Mouse (Mus musculus): ENCODE measurements around the gene Capza1. TPM values are rescaled to one million over a fixed set of nuclear protein-coding genes. Genes with fewer than 3 reads are reported as not detected.
"Not testable (repeated sequence)": the region's sequence is repeated elsewhere in the genome, so short reads cannot be mapped to it uniquely, and the experiment has no call there.

The Capza1 gene
- 261 and 269 TPM in 2 replicates for polyA plus RNA-seq (2014; fragmentation: Nextera tagmentation; extraction: Ambion mirVana)

DNA sequence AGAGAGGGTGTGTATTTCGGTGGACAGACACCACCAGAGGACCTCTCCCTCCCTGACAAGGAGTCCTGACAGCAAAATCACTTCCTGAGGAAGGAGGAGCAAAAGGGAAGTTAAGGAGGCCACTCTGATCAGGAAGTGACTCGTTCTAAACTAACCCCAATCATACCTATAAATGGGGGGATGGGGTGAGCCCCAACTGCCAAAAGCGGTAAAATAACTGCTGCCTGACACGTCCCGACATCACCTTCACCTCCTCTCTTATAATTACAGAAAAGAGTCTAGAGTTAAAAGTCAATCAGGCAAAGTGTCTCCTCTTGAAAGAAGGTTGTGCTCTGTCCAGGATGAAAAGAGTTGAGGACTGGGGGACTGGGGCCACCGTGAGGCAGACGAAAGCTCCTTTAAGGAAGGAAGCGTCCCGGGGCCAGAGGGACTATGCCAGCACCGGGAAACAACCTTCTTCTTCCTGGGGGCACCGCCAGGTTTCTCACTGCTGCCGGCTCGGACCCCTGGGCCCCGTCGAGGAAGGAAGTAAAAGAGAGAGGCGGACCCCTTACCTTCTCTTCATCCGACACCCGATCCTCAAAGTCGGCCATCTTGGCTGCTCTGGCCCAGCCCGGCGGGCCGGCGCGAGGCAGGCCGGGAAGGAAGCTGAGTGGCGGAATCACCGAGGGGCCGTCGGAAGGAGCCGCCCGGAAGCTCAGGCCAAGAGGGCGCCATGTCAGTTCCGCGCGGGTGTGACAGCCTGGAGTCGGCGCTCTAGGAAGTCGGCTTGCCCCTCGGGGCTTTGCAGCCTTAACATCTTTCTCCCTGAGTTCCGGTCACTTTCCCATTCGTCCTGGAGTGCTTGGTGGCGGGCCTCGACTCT lies at the start of gene Capza1, which contains the start of gene St7l:
Gene Capza1, minus strand, starts transcription at position 720 of the 865 bp plus-strand sequence.
Gene St7l, plus strand, starts transcription at position 220 of the 865 bp plus-strand sequence.
- under 1% methylated on average over 43 of the region's 43 CpGs for WGBS
- DNase-seq (ENCODE audit: low spot score) (peak; percentile 92), ATAC-seq (ENCODE audit: insufficient read depth, low FRiP score, low TSS enrichment) (peak; percentile 98)
- H3K36me3 ChIP-seq (ENCODE audit: control insufficient read depth, insufficient read depth, low read length) = no peaks in the 10 kb centered on the region
- peak within 1 kb of the TSS; percentile 97 for H3K9ac ChIP-seq (ENCODE audit: low read length)
- no peaks in the 10 kb centered on the region for H3K27me3 ChIP-seq (ENCODE audit: control insufficient read depth, insufficient read depth, low read length)
- peaks cover 3% of the 10 kb centered on the region; the same call in 1 of the 2 replicates for H3K4me1 ChIP-seq (ENCODE audit: control insufficient read depth, insufficient read depth, low read length)
- peak within 1 kb of the TSS; percentile 76 for H3K4me2 ChIP-seq (ENCODE audit: low read depth)
- H3K4me3 ChIP-seq (ENCODE audit: low read depth, low read length) = peak within 1 kb of the TSS; percentile 98
- no peaks in the 10 kb centered on the region for H3K9me3 ChIP-seq (ENCODE audit: control insufficient read depth, low read length)
- H3K27ac ChIP-seq (ENCODE audit: low read depth, low read length) = peak within 1 kb of the TSS; percentile 91

DNA sequence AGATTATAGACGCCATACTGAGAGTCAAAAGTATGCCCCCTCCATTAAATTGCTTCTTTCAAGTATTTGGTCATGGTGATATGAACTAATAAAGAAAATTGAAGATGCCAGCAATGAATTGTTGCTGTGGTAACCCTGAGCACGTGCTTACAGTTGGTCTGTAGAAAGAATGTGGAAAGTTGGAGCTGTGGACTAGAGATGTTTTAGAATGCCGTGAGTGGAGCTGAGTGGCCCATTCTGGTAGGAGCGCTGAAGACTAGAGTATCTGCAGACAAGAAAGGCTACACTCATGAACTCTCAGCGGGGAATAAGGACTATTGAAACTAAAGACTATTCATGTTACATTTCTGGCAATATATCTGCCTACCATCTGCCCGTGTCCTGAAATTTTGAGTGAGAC lies 44.9 kb upstream of the Capza1 start:
- DNase-seq (ENCODE audit: low spot score) (no peak), ATAC-seq (ENCODE audit: insufficient read depth, low FRiP score, low TSS enrichment) (no peak)
- Histone ChIP-seq H3K9me3 (ENCODE audit: control insufficient read depth, low read length) (no peaks in the 10 kb centered on the region), H3K9ac (ENCODE audit: low read length) (no peak overlapping the region), H3K27ac (ENCODE audit: low read depth, low read length) (no peak overlapping the region), H3K27me3 (ENCODE audit: control insufficient read depth, insufficient read depth, low read length) (no peaks in the 10 kb centered on the region), H3K4me3 (ENCODE audit: low read depth, low read length) (no peak overlapping the region), H3K4me2 (ENCODE audit: low read depth) (no peak overlapping the region), H3K4me1 (ENCODE audit: control insufficient read depth, insufficient read depth, low read length) (no peaks in the 10 kb centered on the region), H3K36me3 (ENCODE audit: control insufficient read depth, insufficient read depth, low read length) (peaks cover 2% of the 10 kb centered on the region; the same call in 1 of the 2 replicates)
- WGBS = 85% methylated on average over 6 of the region's 6 CpGs

DNA sequence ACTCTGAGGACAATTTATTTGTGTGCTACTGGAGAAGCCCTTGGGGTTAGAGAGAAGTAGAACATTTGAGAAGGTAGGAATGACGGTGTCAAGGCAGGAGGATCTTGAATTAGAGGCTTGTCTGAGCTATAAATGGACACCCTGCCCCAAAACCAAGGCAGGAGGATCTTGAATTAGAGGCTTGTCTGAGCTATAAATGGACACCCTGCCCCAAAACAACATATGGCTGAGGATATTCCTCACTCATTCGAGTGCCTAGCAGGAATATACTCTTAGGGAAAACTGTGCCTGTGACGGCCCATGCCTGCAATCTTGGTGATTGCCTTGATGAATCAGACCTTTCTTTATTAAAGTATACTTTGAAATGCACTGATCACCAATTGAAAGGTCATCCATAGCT lies 41.7 kb upstream of the Capza1 start:
- ATAC-seq (ENCODE audit: insufficient read depth, low FRiP score, low TSS enrichment) (no peak), DNase-seq (ENCODE audit: low spot score) (no peak)
- Histone ChIP-seq H3K4me1 (ENCODE audit: control insufficient read depth, insufficient read depth, low read length) (no peaks in the 10 kb centered on the region), H3K36me3 (ENCODE audit: control insufficient read depth, insufficient read depth, low read length) (peaks cover 2% of the 10 kb centered on the region; the same call in 1 of the 2 replicates), H3K27ac (ENCODE audit: low read depth, low read length) (no peak overlapping the region), H3K27me3 (ENCODE audit: control insufficient read depth, insufficient read depth, low read length) (no peaks in the 10 kb centered on the region), H3K4me3 (ENCODE audit: low read depth, low read length) (no peak overlapping the region), H3K9ac (ENCODE audit: low read length) (no peak overlapping the region), H3K4me2 (ENCODE audit: low read depth) (no peak overlapping the region), H3K9me3 (ENCODE audit: control insufficient read depth, low read length) (no peaks in the 10 kb centered on the region)
- 87% methylated on average over 3 of the region's 3 CpGs for WGBS

DNA sequence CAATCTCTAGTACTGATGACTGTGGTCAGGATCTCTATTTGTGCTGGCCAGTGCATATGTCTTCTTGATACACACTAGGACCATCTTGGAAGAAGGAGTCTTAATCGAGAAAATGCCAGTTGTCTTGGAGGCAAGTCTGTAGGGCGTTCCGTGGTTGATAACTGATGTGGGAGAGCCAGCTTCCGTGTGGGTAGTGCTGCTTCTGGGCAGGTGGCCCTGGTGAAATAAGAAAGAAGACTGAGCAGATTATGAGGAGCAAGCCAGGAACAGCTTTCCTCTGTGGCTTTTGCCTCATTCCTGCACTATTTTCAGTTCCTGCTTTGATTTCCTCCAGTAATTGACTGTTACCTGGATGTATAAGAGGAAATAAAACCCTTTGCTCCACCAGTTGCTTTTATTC lies 41.1 kb upstream of the Capza1 start:
- no peaks in the 10 kb centered on the region for H3K9me3 ChIP-seq (ENCODE audit: control insufficient read depth, low read length)
- DNase-seq (ENCODE audit: low spot score) (no peak), ATAC-seq (ENCODE audit: insufficient read depth, low FRiP score, low TSS enrichment) (no peak)
- no peak overlapping the region for H3K9ac ChIP-seq (ENCODE audit: low read length)
- no peak overlapping the region for H3K4me2 ChIP-seq (ENCODE audit: low read depth)
- H3K4me1 ChIP-seq (ENCODE audit: control insufficient read depth, insufficient read depth, low read length) = no peaks in the 10 kb centered on the region
- H3K27me3 ChIP-seq (ENCODE audit: control insufficient read depth, insufficient read depth, low read length) = no peaks in the 10 kb centered on the region
- no peak overlapping the region for H3K4me3 ChIP-seq (ENCODE audit: low read depth, low read length)
- H3K36me3 ChIP-seq (ENCODE audit: control insufficient read depth, insufficient read depth, low read length) = peaks cover 2% of the 10 kb centered on the region; the same call in 1 of the 2 replicates
- 96% methylated on average over 4 of the region's 4 CpGs for WGBS
- no peak overlapping the region for H3K27ac ChIP-seq (ENCODE audit: low read depth, low read length)

DNA sequence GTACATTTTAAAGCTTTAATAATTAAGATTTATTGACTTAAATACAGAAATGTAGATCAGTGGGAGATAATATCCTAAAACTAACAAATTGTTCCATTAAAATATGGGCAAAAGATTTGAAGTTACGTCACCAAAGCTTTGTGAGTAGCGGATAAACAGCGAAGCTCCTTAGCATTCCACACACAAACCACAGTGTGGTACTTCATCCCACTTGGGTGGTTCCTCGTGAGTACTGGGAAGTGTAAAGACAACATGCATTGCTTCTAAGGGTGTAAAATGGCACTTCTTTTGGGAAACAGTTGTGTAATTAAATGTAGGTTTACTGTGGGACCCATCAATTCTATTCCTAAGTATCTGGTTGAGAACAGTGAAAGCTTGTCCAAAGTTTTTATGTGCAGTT lies 36.8 kb upstream of the Capza1 start:
- Histone ChIP-seq H3K9me3 (ENCODE audit: control insufficient read depth, low read length) (no peaks in the 10 kb centered on the region), H3K9ac (ENCODE audit: low read length) (no peak overlapping the region), H3K27me3 (ENCODE audit: control insufficient read depth, insufficient read depth, low read length) (no peaks in the 10 kb centered on the region), H3K36me3 (ENCODE audit: control insufficient read depth, insufficient read depth, low read length) (peaks cover 2% of the 10 kb centered on the region; the same call in 1 of the 2 replicates), H3K4me3 (ENCODE audit: low read depth, low read length) (no peak overlapping the region), H3K4me2 (ENCODE audit: low read depth) (no peak overlapping the region), H3K27ac (ENCODE audit: low read depth, low read length) (no peak overlapping the region), H3K4me1 (ENCODE audit: control insufficient read depth, insufficient read depth, low read length) (no peaks in the 10 kb centered on the region)
- WGBS = 87% methylated on average over 4 of the region's 4 CpGs
- ATAC-seq (ENCODE audit: insufficient read depth, low FRiP score, low TSS enrichment) = no peak
- no peak for DNase-seq (ENCODE audit: low spot score)

DNA sequence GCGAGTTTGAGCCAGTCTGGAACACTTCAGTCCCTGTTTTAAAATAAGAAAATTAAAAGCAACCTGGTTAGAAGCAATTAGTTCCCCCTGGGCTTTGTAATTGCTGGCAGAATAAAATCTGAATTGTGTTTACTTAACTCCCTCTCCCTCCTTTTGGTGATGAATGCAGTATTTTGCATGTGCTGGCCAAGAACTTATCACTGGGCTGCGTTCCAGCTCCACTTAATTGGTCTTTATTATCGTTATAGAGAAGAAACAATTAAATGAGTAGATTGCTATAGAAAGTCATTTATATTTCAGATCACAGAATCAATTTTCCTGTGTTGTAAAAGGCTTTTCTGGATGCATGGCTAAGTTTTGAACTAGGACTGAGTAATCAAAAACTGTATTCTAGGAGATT lies 31.8 kb upstream of the Capza1 start:
- no peak for DNase-seq (ENCODE audit: low spot score)
- WGBS = 95% methylated on average over 3 of the region's 3 CpGs
- H3K4me3 ChIP-seq (ENCODE audit: low read depth, low read length) = no peak overlapping the region
- H3K27ac ChIP-seq (ENCODE audit: low read depth, low read length) = no peak overlapping the region
- no peak overlapping the region for H3K4me2 ChIP-seq (ENCODE audit: low read depth)
- no peak for ATAC-seq (ENCODE audit: insufficient read depth, low FRiP score, low TSS enrichment)
- no peaks in the 10 kb centered on the region for H3K36me3 ChIP-seq (ENCODE audit: control insufficient read depth, insufficient read depth, low read length)
- H3K27me3 ChIP-seq (ENCODE audit: control insufficient read depth, insufficient read depth, low read length) = no peaks in the 10 kb centered on the region
- no peaks in the 10 kb centered on the region for H3K4me1 ChIP-seq (ENCODE audit: control insufficient read depth, insufficient read depth, low read length)
- no peak overlapping the region for H3K9ac ChIP-seq (ENCODE audit: low read length)
- no peaks in the 10 kb centered on the region for H3K9me3 ChIP-seq (ENCODE audit: control insufficient read depth, low read length)

DNA sequence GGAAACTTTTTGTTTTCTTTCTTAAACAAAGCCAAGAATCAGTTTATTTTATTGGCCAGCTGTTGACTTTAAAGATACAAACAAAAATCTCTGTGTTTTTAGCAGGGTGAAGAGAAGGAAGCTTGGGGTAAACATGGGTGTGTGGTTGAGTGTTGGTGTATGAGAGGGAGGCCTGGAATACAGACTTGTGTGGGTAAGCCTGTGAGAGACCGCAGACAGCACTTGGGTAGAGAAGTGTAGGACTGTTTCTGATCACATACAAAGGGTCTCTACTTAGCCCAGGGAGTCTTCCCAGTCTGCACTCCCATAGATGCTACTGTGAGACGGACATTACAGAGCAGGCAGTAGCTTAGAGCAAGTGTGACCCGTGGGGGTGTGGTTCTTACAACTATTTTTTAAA lies 24.3 kb upstream of the Capza1 start:
- H3K4me1 ChIP-seq (ENCODE audit: control insufficient read depth, insufficient read depth, low read length) = no peaks in the 10 kb centered on the region
- WGBS = 95% methylated on average over 3 of the region's 3 CpGs
- H3K9me3 ChIP-seq (ENCODE audit: control insufficient read depth, low read length) = no peaks in the 10 kb centered on the region
- no peak overlapping the region for H3K4me3 ChIP-seq (ENCODE audit: low read depth, low read length)
- no peak overlapping the region for H3K4me2 ChIP-seq (ENCODE audit: low read depth)
- no peaks in the 10 kb centered on the region for H3K27me3 ChIP-seq (ENCODE audit: control insufficient read depth, insufficient read depth, low read length)
- H3K36me3 ChIP-seq (ENCODE audit: control insufficient read depth, insufficient read depth, low read length) = no peaks in the 10 kb centered on the region
- ATAC-seq (ENCODE audit: insufficient read depth, low FRiP score, low TSS enrichment) (no peak), DNase-seq (ENCODE audit: low spot score) (no peak)
- H3K9ac ChIP-seq (ENCODE audit: low read length) = no peak overlapping the region
- H3K27ac ChIP-seq (ENCODE audit: low read depth, low read length) = no peak overlapping the region

DNA sequence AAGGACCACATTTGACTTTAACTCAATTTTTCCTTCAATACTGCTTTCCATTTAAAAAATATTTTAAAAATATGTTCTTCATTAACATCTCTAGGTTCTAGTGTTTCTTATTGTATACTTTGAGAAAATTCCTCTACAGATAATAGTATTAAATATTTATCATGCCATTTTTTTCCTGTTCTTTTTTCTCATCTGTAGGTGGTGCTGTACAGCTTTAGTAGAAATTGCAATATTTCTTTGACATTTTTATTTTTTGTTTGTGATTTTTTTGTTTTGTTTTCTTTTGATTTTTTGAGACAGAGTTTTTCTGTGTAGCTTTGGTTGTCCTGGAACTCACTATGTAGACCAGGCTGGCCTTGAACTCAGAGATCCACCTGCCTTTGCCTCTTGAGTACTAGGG lies 5.3 kb upstream of the Capza1 start:
- Histone ChIP-seq H3K4me3 (ENCODE audit: low read depth, low read length) (no peak overlapping the region), H3K4me1 (ENCODE audit: control insufficient read depth, insufficient read depth, low read length) (peaks cover 3% of the 10 kb centered on the region; the same call in 1 of the 2 replicates), H3K9me3 (ENCODE audit: control insufficient read depth, low read length) (no peaks in the 10 kb centered on the region), H3K27me3 (ENCODE audit: control insufficient read depth, insufficient read depth, low read length) (no peaks in the 10 kb centered on the region), H3K36me3 (ENCODE audit: control insufficient read depth, insufficient read depth, low read length) (peaks cover 7% of the 10 kb centered on the region; the same call in 1 of the 2 replicates), H3K9ac (ENCODE audit: low read length) (no peak overlapping the region), H3K4me2 (ENCODE audit: low read depth) (no peak overlapping the region), H3K27ac (ENCODE audit: low read depth, low read length) (no peak overlapping the region)
- ATAC-seq (ENCODE audit: insufficient read depth, low FRiP score, low TSS enrichment) (no peak), DNase-seq (ENCODE audit: low spot score) (no peak)

DNA sequence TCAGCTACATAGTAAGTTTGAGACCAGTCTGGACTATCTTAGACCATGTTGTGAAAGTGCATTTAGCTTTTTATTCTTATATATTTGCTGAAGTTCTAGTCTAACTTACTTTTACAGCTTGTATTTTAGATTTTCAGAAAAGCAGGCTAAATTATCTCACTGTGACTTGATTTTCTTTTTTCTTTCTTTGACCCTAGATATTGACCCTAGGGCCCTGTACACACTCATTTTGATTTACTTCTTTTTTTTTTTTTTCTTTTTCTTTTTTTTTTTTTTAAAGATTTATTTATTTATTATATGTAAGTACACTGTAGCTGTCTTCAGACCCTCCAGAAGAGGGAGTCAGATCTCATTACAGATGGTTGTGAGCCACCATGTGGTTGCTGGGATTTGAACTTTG lies 2.4 kb upstream of the Capza1 start:
- H3K27ac ChIP-seq (ENCODE audit: low read depth, low read length); H3K4me2 ChIP-seq (ENCODE audit: low read depth); ATAC-seq (ENCODE audit: insufficient read depth, low FRiP score, low TSS enrichment); H3K27me3 ChIP-seq (ENCODE audit: control insufficient read depth, insufficient read depth, low read length); H3K36me3 ChIP-seq (ENCODE audit: control insufficient read depth, insufficient read depth, low read length); DNase-seq (ENCODE audit: low spot score); H3K9me3 ChIP-seq (ENCODE audit: control insufficient read depth, low read length); H3K4me3 ChIP-seq (ENCODE audit: low read depth, low read length); H3K4me1 ChIP-seq (ENCODE audit: control insufficient read depth, insufficient read depth, low read length); H3K9ac ChIP-seq (ENCODE audit: low read length): not testable (repeated sequence)

Data from neural tube, embryonic 11.5 days (tissue).